Mouse (Mus musculus) heart, adult 11 months (tissue): ENCODE measurements around the gene Fh1.

Experiments
- DNase-seq: peaks from one replicate; pipeline ENCODE4 v3.0.0; 2022

The Fh1 gene

DNA sequence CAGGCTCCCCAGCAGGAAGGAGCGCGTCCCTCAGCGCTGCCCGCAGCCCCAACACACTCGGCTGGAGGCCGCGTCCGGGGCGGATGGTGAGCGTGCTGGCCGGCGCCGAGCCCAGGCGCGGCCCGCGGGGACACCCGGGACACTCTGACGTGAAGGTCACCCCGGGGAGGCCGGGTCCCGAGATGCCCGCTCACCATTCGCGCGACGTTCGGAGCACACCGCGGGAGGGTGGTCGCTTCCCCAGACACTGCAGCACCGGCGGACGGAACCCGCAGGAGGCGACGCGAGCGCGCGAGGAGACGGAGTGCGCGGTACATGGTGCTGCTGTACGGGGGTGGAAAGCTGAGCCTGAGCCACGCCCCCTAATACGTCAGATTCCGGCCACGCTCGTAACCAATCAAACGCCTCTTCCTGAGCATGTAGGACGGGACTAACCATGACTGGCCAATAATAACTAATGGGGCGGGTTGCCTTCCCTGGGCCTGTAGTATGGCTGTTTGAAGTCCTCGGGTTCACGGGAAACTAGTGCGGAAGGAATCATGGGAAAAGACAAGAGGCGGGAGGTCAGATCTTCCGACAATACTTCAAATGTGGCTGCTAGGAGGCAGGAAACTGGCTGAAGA lies at the start of gene Fh1:
Gene Fh1 (minus strand): TSS at position 379 of the 623 bp plus-strand sequence.
- peak; percentile 100 for DNase-seq

DNA sequence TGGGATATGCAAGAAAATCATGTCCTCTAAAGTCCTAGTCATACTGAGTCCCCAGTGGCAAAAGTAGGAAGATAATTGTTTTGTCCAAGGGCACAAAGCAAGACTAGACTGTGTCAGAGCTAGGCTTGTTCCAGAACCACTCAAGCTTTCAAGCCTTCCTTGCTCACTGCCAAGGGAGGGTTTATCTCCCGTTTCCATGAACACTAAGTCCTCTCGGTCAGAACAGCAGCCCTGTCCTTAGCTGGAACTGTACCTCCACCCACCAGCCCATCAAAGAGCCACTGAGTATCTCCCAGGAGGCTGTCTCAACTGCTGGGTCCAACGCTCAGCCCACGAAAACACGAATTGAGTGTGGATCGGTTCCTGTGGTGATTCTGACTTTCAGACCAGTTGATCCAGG lies 49.7 kb upstream of the Fh1 start:
- peak; percentile 94 for DNase-seq

DNA sequence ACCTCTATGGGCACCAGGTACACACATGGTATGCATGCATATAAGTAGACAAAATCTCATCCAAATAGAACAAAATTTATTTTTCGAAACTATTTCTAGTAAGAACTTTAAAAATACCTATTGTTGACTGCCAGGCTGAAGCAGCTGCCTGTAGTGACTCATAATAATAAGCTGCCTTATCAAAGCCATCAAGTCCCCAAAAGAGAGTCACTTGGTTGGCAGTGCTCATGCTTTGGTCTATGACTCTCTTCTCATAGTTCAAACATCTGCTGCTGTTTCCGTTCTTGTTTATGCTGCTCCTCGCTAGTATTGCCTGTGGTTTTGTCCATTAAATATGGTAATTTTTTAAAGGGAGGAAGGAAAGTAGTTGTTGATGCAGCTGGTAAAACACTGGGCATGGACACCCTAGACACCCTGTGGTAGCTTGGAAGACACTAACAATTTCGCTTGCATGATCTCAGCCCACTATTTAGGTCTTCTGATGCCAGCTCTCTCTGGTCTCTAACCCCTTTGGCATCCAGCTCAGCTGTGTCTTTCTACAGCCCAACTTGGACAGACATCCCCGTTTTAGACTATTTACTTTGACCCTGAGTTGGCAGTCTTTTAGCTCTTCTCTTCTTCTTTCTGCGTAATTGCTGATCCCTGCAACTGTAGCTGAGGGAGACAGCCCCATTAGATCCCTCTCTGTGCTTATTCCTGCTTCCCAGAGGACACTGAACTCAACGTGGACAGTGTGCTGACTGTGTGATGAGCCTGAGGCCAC lies 48.3 kb upstream of the Fh1 start:
- peak; percentile 77 for DNase-seq

GRCm38 (mm10) chr1:175671626-175672025 lies 46.2 kb upstream of the Fh1 start:
- peak; percentile 71 for DNase-seq

DNA sequence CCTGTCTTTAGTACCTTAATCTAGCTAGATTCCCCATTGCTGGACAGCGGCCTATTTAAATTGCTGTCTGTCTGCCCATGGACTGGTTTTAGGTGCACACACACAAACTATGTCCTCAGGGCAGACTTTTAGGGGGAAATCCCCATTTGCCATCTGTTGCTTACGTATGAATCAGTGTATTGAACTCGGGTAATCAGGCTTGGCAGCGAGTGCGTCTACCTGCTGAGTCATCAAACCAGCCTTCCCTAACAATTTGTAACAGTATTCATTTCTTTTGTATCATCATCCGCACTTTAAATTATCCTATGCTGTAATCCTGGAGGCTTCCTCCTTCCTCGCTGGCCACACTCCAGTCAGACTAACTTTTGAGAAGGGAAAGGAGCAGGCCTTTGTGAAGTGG lies 44.6 kb upstream of the Fh1 start:
- DNase-seq = peak; percentile 50

GRCm38 (mm10) chr1:175669456-175669855 lies 44.0 kb upstream of the Fh1 start:
- DNase-seq = peak; percentile 64

GRCm38 (mm10) chr1:175668666-175669405 lies 43.4 kb upstream of the Fh1 start:
- peak; percentile 80 for DNase-seq

GRCm38 (mm10) chr1:175659900-175660299 lies 34.5 kb upstream of the Fh1 start:
- peak; percentile 59 for DNase-seq

DNA sequence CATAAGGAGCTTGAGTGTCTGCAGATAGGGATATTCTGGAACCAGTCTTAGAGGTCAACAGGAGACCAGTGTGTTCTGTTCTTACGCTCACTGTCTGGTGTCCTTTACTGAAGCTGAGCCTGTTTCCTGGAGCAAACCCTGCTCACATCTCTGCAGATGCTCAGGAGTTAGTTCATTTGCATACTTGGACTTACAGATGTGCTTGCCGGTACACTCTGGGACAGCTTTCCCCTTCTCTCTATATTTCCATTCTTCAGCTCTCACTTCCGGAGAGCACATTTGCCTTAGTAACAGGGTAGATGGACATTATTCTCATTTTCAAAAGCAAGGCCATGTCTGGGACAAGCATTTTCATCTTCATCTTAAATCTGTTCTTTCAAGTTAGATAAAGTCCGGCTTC lies 23.2 kb upstream of the Fh1 start:
- peak; percentile 14 for DNase-seq

DNA sequence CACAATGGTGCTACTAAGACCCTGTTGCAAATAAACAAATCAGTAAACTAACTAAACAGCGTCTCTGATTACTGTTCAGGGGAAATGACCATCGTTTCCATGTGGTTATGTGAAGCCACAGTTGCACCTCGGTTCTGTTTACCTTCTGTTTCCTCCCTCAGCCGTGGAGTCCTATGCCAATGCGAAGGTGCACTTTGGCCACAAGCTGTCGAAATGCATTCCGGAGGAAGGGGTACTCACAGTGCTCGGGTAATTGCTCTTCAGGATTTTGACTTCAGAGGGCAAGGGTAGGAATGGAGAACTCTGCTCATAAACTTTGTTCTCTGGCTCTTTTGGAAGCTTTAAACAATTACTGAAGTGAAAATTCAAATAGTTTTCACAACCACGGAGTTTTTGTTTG lies 21.5 kb upstream of the Fh1 start:
- peak; percentile 31 for DNase-seq

- DNase-seq = peak; percentile 83
Observed at GRCm38 (mm10) chr1:175643496-175644265, 18.2 kb upstream of the Fh1 start.

DNA sequence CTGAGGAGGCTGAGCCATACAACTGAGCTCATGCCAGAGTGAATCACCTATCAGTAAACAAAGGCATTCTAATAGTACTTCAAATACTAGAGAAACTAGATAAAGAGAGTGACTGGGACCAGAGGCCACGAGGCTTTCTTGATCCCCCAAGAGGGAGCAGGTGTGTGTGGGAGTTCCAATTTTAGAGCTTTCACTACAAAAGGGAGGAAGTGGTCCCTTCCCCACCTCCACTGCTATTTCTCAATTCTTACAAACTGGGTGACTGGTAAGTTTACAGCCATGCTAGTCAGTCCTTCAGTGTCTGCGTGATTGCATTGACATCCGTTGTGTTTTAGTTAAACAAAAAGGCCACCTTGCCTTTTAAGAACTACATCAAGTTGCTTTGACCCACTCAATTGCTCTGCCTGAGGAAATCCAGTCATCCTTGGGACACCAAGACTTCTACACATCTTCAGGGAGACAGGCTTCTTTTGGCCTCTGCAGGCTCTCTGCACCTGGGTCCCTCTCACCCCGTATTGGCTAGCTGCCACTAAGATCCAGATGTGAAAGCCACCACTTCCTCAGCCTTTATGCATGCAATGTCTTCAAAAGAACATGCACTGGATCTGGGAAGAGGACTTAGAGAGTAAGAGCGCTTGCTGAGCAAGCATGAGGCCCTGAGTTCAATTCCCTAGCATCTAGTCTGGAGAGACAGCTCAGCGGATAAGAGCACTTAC lies 15.2 kb upstream of the Fh1 start:
- DNase-seq = peak; percentile 76

- peak; percentile 68 for DNase-seq
Observed at GRCm38 (mm10) chr1:175639072-175639471, 13.6 kb upstream of the Fh1 start.

DNA sequence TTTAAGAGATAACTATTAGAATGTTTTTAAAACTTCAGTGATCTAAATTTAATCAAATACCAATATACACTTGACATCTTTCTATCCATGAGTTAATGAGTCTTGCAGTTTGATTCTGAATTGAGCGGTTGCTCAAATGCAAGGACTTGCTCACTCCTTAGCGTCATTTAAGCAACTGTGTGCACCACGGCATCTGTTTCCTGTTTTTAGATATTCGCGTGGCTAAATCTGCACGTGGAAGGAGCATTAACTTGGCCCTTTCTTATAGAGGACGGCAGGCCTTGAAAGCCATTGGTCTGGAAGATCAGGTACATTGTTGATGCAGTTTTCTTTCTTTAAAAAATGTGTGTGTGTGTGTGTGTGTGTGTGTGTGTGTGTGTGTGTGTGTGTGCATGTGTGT lies 12.2 kb upstream of the Fh1 start:
- DNase-seq = peak; percentile 92

DNA sequence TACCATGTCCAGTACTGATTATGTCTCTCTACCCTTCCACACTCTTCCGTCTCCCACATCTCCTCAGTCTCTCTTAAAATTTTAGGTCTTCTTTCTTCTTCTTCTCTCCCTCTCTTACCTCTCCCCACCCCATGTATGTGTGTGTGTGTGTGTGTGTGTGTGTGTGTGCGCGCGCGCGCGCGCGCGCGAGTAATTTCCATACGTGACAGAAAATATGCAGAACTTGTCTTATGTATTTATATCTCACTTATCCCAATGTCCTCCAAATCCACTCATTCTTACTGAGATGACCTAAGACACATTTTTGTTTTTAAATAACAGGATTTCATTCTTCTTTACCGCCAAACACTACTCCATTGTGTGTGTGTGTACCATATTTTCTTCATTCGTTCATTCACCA lies 7.0 kb upstream of the Fh1 start:
- peak; percentile 46 for DNase-seq

DNA sequence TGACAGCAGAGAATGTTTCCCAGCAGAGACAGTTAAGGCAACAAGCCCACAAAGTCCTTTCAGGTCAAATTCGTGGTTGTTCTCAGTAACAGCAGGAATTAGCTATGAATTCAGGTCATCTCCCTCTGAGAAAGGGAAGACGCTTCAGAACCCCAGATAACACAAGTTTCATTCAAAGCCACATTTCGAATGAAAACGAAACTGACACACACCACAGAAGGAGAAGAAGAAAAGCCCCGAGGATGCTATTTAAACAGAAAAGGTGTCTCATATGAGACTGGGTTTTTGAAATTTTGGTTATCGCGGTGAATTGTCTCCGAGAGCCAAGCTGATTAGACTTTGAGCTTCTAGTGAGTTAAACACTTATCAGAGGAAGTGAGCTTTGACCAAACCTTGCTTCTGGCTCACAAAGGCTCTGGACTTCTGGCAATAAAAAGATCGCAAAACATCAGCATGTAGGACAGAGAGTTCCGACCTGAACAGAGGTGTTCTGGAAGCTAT lies 6.3 kb upstream of the Fh1 start:
- peak; percentile 46 for DNase-seq

- DNase-seq = no peak
Observed at GRCm38 (mm10) chr1:175631080-175631479, 5.6 kb upstream of the Fh1 start.

- DNase-seq = no peak
Observed at GRCm38 (mm10) chr1:175630345-175630744, 4.9 kb upstream of the Fh1 start.

GRCm38 (mm10) chr1:175629248-175629647 lies 3.8 kb upstream of the Fh1 start:
- peak; percentile 9 for DNase-seq

DNA sequence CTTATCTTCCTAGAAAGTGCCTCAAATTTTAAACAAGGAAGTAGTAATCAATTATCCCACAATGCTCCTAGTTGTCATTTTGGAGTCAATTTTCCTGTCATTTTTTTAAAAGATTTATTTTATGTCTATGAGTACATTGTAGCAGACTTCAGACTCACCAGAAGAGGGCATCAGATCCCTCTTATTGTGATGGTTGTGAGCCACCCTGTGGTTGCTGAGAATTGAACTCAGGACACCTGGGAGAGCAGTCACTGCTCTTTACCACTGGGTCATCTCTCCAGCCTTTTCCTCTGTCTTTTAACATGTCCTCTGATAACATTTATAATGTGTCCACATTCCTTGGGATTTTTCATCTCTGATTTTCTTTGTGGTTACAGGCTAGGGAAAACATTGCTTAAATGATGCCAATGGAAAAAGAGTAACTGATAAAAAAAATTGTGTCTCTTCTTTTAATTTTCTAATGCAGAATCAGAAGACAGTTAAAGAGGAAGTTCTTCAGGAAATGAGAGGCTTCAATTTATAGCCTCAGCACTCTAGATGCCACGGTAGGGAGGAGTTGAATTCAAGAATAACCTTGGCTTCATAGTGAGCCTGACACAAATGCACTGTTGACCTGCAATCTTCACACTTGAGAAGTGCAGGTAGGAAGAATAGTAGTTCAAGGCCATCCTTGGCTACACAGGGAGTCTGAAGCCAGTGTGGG lies 706 bp upstream of the Fh1 start:
- DNase-seq = peak; percentile 82

DNA sequence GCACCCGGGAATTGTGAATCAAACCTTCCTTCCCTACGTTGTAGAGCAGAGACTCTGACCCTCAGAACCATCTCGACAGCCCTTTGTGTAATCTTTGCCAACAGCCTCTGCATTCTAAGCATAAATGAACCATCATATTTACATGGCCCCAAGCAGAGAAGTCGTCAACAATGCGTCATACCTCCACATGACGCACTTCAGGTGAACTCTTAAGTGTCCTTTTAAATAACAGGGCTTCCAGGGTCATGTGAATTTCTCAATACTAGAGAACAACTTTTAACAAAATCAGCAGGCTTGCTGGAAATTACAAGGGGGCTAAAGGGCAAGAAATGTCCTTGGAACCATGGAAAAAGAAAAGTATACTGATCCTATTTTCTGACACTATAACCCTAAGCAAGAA lies 1.8 kb downstream of the Fh1 start:
- peak; percentile 37 for DNase-seq
